Mouse (Mus musculus) embryonic fibroblast, embryonic 13.5 days (primary cell): ENCODE measurements around the gene Gm5447.

ENCODE experiments used
- CTCF ChIP-seq: IDR thresholded peaks from 2 replicates; pipeline ENCODE4 v1.5.1; 2011; ENCODE audit warnings: mild to moderate bottlenecking, control low read depth, low read length, moderate library complexity, borderline replicate concordance; ENCODE audit not compliant: insufficient read depth
- POLR2A ChIP-seq: IDR thresholded peaks from 2 replicates; pipeline ENCODE4 v1.6.1; 2011; ENCODE audit warnings: low read depth, mild to moderate bottlenecking, control low read depth, low read length, moderate library complexity

- TF ChIP-seq CTCF (no peak), POLR2A (no peak)
Observed at GRCm38 (mm10) chr13:30999799-31000198, 25.8 kb downstream of the Gm5447 start.
